Mouse (Mus musculus) erythroblast, embryonic 14.5 days (primary cell): ENCODE data around the gene Atm. TPM values are rescaled to one million over a fixed set of nuclear protein-coding genes. Genes with fewer than 3 reads are reported as not detected.
A peak's percentile ranks its signal among the peaks of the same experiment; 100 is the strongest.

ENCODE experiments used
- H3K27me3 ChIP-seq: 2 replicates; pipeline ENCODE4 v1.6.1; 2012; ENCODE audit warnings: inconsistent platforms; ENCODE audit not compliant: control insufficient read depth
- H3K36me3 ChIP-seq: 2 replicates; pipeline ENCODE4 v1.6.1; 2012; ENCODE audit warnings: mild to moderate bottlenecking, inconsistent platforms; ENCODE audit not compliant: control insufficient read depth
- H3K4me1 ChIP-seq: 2 replicates; pipeline ENCODE4 v1.6.1; 2012; ENCODE audit warnings: inconsistent platforms; ENCODE audit not compliant: control insufficient read depth
- H3K4me3 ChIP-seq: replicated peaks from 2 replicates; pipeline ENCODE3; 2012; ENCODE audit warnings: moderate library complexity, mild to moderate bottlenecking, inconsistent platforms
- H3K9me3 ChIP-seq: 2 replicates; pipeline ENCODE4 v1.6.1; 2012; ENCODE audit warnings: low read length, inconsistent platforms, mixed read lengths; ENCODE audit not compliant: control insufficient read depth
- GATA1 ChIP-seq: IDR thresholded peaks from 2 replicates; pipeline ENCODE4 v1.6.1; 2012; ENCODE audit warnings: low read length, inconsistent platforms, mixed read lengths
- TAL1 ChIP-seq: IDR thresholded peaks from 3 replicates; pipeline ENCODE4 v1.6.1; 2012; ENCODE audit warnings: low read length, inconsistent platforms, mixed read lengths
- polyA plus RNA-seq: library from polyadenylated mRNA; stranded (reverse); fragments of >175 nt; gene quantifications from 2 replicates; pipeline ENCODE4 v1.2.3, GENCODE M21; 2012

Atm gene
- polyA plus RNA-seq, 1 experiment = 0.02 TPM

DNA sequence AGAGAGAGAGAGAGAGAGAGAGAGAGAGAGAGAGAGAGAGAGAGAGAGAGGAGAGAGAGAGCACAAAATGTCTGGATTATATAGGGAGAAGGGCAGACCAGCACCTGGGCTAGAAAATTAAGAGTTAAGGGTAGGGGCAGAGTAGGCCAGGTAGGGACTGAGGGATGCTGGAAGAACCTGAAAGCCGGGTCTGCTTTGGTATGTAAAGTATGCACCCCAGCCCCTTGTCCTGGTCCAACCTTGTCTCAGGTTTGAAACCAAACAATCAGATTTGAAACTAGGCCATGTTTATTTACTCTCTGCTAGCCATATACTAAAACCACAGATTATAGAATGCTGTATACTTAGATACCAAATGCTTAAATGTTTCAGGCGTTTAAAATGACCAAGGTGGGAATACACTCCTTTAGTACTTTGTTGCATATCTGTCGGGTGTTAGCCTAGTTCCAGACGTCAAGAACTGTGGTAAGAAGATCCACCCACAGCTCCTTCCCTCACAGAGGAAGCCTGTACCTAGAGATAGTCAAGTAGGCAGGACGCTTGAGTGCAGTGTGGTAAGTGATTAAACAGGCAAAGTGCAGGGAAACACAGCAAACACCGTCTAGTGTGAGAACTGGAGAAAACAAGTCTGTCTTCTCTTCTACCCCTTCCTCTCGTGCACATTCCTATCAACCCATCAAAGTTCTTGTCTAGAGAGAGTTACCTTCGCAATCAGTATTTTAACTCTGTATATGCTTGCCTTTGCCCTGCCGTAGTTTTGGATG is 114.2 kb downstream of the Atm start:
- Histone ChIP-seq H3K9me3 (no peaks in the 10 kb centered on the region), H3K4me3 (peak overlapping the region; percentile 50), H3K4me1 (peaks cover 40% of the 10 kb centered on the region), H3K27me3 (no peaks in the 10 kb centered on the region), H3K36me3 (no peaks in the 10 kb centered on the region)
- TF ChIP-seq GATA1 = no peak
- TF ChIP-seq TAL1 = peak; percentile 61

- no peaks in the 10 kb centered on the region; the same call in 1 of the 2 replicates for H3K9me3 ChIP-seq
- H3K4me1 ChIP-seq = peaks cover 37% of the 10 kb centered on the region
- TF ChIP-seq GATA1 (no peak), TAL1 (no peak)
- H3K27me3 ChIP-seq = no peaks in the 10 kb centered on the region
- H3K36me3 ChIP-seq = no peaks in the 10 kb centered on the region
- H3K4me3 ChIP-seq = no peak overlapping the region
Measured at GRCm38 (mm10) chr9:53409427-53409826, 127.1 kb downstream of the Atm start.

DNA sequence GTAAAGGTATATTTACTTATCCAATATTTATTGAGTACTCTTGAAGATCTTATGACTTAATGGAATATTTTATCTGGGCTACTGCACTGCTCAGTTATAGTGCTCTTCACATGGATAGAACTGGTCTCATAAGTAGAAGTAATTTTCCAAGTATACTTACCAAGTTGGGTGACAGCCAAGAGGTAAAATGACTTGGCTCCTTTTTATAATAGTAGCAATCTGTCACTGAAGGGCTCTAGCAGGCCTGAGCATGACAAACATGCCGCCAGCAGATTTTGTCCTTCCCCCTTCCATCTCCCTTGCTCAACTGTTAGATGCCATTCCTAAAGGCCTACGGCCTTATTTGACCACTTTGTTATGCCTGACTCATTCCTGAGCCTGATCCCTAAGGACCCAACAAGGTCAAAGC is 127.6 kb downstream of the Atm start:
- H3K27me3 ChIP-seq = no peaks in the 10 kb centered on the region
- no peaks in the 10 kb centered on the region; the same call in 1 of the 2 replicates for H3K9me3 ChIP-seq
- H3K36me3 ChIP-seq = no peaks in the 10 kb centered on the region
- TF ChIP-seq TAL1 (no peak), GATA1 (no peak)
- H3K4me3 ChIP-seq = no peak overlapping the region
- peaks cover 37% of the 10 kb centered on the region for H3K4me1 ChIP-seq

GRCm38 (mm10) chr9:53408548-53408947 is 128.0 kb downstream of the Atm start:
- Histone ChIP-seq H3K9me3 (no peaks in the 10 kb centered on the region; the same call in 1 of the 2 replicates), H3K36me3 (no peaks in the 10 kb centered on the region), H3K4me1 (peaks cover 37% of the 10 kb centered on the region), H3K27me3 (no peaks in the 10 kb centered on the region), H3K4me3 (no peak overlapping the region)
- TF ChIP-seq TAL1 = no peak
- TF ChIP-seq GATA1 = no peak

- Histone ChIP-seq H3K4me1 (peaks cover 25% of the 10 kb centered on the region), H3K9me3 (no peaks in the 10 kb centered on the region; the same call in 1 of the 2 replicates), H3K4me3 (peak overlapping the region; percentile 22), H3K36me3 (no peaks in the 10 kb centered on the region), H3K27me3 (no peaks in the 10 kb centered on the region)
- no peak for TF ChIP-seq TAL1
- TF ChIP-seq GATA1 = no peak
Measured at GRCm38 (mm10) chr9:53404753-53405722, 131.5 kb downstream of the Atm start.

DNA sequence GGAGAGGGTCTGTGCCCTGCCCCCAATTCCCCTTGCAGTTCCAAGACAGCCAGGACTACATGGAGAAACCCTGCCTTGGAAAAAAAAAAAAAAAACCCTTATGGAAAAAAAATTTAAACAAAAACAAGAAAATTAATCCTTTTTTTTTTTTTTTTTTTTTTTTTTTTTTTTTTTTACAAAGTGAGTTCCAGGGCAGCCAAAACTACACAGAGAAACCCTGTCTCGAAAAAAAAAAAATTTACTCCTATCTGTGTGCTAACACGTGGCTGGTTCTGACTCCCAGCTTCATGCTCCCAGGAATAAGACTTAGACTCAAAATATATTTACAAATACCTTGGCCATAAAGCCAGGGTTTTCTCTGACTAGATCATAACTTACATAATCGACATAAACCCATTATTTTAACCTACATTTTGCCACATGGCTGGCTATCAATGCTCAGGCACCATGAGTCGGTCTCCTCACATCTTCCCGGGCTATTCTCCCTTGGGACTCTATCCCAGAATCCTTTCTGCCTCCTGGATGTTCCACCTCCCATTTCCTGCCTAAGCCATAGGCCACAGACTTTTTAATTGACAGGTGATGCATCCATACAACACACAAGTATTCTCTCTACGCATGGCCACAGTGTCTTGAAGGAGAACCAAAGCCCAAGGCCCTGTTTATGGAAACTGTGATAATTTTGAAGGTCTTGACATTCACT is 132.3 kb downstream of the Atm start:
- H3K36me3 ChIP-seq = no peaks in the 10 kb centered on the region
- H3K27me3 ChIP-seq = no peaks in the 10 kb centered on the region
- H3K4me3 ChIP-seq = no peak overlapping the region
- no peaks in the 10 kb centered on the region; the same call in 1 of the 2 replicates for H3K9me3 ChIP-seq
- TF ChIP-seq TAL1 (no peak), GATA1 (no peak)
- peaks cover 16% of the 10 kb centered on the region for H3K4me1 ChIP-seq

- H3K27me3 ChIP-seq = no peaks in the 10 kb centered on the region
- H3K4me1 ChIP-seq = peaks cover 7% of the 10 kb centered on the region
- no peaks in the 10 kb centered on the region for H3K36me3 ChIP-seq
- no peak for TF ChIP-seq TAL1
- TF ChIP-seq GATA1 = no peak
- H3K4me3 ChIP-seq = no peak overlapping the region
- H3K9me3 ChIP-seq = no peaks in the 10 kb centered on the region; the same call in 1 of the 2 replicates
Measured at GRCm38 (mm10) chr9:53402991-53403390, 133.5 kb downstream of the Atm start.

- no peaks in the 10 kb centered on the region for H3K27me3 ChIP-seq
- TF ChIP-seq GATA1 (no peak), TAL1 (no peak)
- peaks cover 7% of the 10 kb centered on the region for H3K4me1 ChIP-seq
- H3K9me3 ChIP-seq = no peaks in the 10 kb centered on the region
- no peaks in the 10 kb centered on the region for H3K36me3 ChIP-seq
- H3K4me3 ChIP-seq = no peak within 1 kb of the TSS
Measured at GRCm38 (mm10) chr9:53402291-53402711, 134.2 kb downstream of the Atm start, which contains the start of gene 4930550C14Rik. Gene 4930550C14Rik, plus strand, starts transcription at chr9:53402325.
